Mouse (Mus musculus) heart, adult 2 months (tissue): Measurements from ENCODE around the gene Plekha1. TPM values are rescaled to one million over a fixed set of nuclear protein-coding genes. Genes with fewer than 3 reads are reported as not detected.

ENCODE experiments used
- DNase-seq, 2 experiments: peaks; one replicate each; pipeline ENCODE4 v3.0.0; 2021
- H3K27ac ChIP-seq: fragments of 200-600 bp; 2 replicates; pipeline ENCODE4 v1.8.1; 2022
- H3K27me3 ChIP-seq: fragments of 200-500 bp; 2 replicates; pipeline ENCODE4 v1.6.1; 2012; ENCODE audit warnings: mild to moderate bottlenecking, low read length, inconsistent platforms, mixed read lengths; ENCODE audit not compliant: control insufficient read depth, insufficient read depth
- H3K36me3 ChIP-seq: fragments of 200-500 bp; 2 replicates; pipeline ENCODE4 v1.6.1; 2012; ENCODE audit warnings: low read length, inconsistent platforms; ENCODE audit not compliant: control insufficient read depth, insufficient read depth
- H3K4me1 ChIP-seq: fragments of 200-500 bp; 2 replicates; pipeline ENCODE4 v1.6.1; 2011; ENCODE audit warnings: low read length; ENCODE audit not compliant: control insufficient read depth, insufficient read depth
- H3K4me3 ChIP-seq: fragments of 200-600 bp; 2 replicates; pipeline ENCODE4 v1.8.1; 2022
- H3K79me2 ChIP-seq: fragments of 200-500 bp; replicated peaks from 2 replicates; pipeline ENCODE4 v1.6.1; 2012; ENCODE audit warnings: mild to moderate bottlenecking, inconsistent platforms, low read length, moderate library complexity, mixed read lengths; ENCODE audit not compliant: control insufficient read depth, insufficient read depth
- H3K9ac ChIP-seq: fragments of 200-500 bp; 2 replicates; pipeline ENCODE4 v1.6.1; 2012; ENCODE audit warnings: low read depth, mild to moderate bottlenecking, control low read depth, inconsistent platforms, low read length, mixed read lengths
- CTCF ChIP-seq: fragments of 200-600 bp; IDR thresholded peaks from 2 replicates; pipeline ENCODE4 v1.8.1; 2022; ENCODE audit warnings: antibody characterized with exemption, mild to moderate bottlenecking, moderate library complexity
- EP300 ChIP-seq: fragments of 200-500 bp; IDR thresholded peaks from 2 replicates; pipeline ENCODE4 v1.6.1; 2011; ENCODE audit warnings: low read depth, low read length, control low read depth; ENCODE audit not compliant: insufficient read depth
- POLR2A ChIP-seq: fragments of 200-500 bp; IDR thresholded peaks from 2 replicates; pipeline ENCODE4 v1.6.1; 2011; ENCODE audit warnings: mild to moderate bottlenecking, low read depth, low read length, control low read depth; ENCODE audit not compliant: insufficient read depth
- WGBS: fragments of 180-500 bp; shearing (Covaris S2); methylation state at CpG from one replicate; pipeline ENCODE4 v1.1.7; 2018; 5-methylcytosine and 5-hydroxymethylcytosine counted together
- intact Hi-C: fragments of 180-260 bp; cut with DNase I; formaldehyde crosslinking; loops from one replicate; pipeline ENCODE4 v1.15.1; 2025
- polyA plus RNA-seq: library from polyadenylated mRNA; depleted of rRNA; stranded (reverse); fragments of >200 nt; gene quantifications from 2 replicates; pipeline ENCODE4 v1.2.3, GENCODE M21; 2012
- total RNA-seq, 2 experiments: library from RNA; stranded (reverse); gene quantifications; 2 replicates each; pipeline ENCODE4 v1.2.3; 2021

Gene Plekha1
- total and polyA plus RNA-seq, 3 experiments: 33.3 to 41.3 (median 40.0) TPM

GRCm38 (mm10) chr7:130934654-130935053 lies 69.1 kb downstream of the Plekha1 start:
- Histone ChIP-seq H3K4me1 (peaks cover 3% of the 10 kb centered on the region), H3K27me3 (no peaks in the 10 kb centered on the region), H3K36me3 (no peaks in the 10 kb centered on the region), H3K79me2 (no peaks in the 10 kb centered on the region), H3K27ac (no peak overlapping the region), H3K9ac (no peak overlapping the region), H3K4me3 (no peak overlapping the region)
- DNase-seq: no peak
- WGBS: 93% methylated on average over 4 of the region's 4 CpGs
- intact Hi-C loops: no loop called here
- no peak for TF ChIP-seq POLR2A
- no peak for TF ChIP-seq CTCF
- TF ChIP-seq EP300: no peak

- Histone ChIP-seq H3K27ac (peak overlapping the region; percentile 85), H3K4me3 (peak overlapping the region; percentile 64), H3K9ac (peak overlapping the region; percentile 47), H3K79me2 (no peaks in the 10 kb centered on the region), H3K27me3 (no peaks in the 10 kb centered on the region), H3K36me3 (no peaks in the 10 kb centered on the region), H3K4me1 (peaks cover 3% of the 10 kb centered on the region)
- intact Hi-C loops: no loop called here
- WGBS: 12% methylated on average over 16 of the region's 16 CpGs
- TF ChIP-seq CTCF (no peak), POLR2A (no peak; the same call in 1 of the 2 replicates), EP300 (no peak)
- no peak for DNase-seq
Measured at GRCm38 (mm10) chr7:130935421-130935792, 69.9 kb downstream of the Plekha1 start.

DNA sequence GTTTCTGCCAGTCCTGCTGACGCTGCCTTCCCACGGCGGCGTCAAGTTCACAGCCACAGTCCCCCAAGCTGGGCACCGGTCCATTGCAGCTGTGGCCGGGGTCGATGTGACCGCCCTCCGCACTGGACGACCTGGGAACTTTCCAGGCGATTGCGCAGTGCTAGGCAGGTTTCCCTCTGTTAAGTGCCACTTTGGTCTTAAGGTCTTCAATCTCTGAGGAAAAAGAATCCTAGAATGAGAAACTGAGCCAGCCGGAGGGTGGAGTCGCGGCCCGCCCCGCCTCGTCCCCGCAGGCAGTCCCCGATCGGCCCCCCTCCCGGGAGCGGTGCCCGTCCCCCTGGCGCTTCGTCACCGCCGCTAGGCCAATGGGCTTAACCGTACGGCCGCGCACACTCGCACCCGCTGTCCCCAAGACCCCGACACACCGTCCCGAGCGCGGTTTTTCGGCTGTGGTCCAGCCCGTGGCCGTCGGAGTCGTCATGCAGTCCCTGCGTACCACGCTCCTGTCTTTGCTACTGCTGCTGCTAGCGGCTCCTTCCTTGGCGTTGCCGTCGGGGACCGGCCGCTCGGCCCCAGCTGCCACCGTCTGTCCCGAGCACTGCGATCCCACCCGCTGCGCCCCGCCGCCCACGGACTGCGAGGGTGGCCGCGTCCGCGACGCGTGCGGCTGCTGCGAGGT lies 70.4 kb downstream of the Plekha1 start, which contains the start of gene Htra1:
Gene Htra1, plus strand, starts transcription at position 319 of the 679 bp plus-strand sequence.
- H3K4me3 ChIP-seq: peak within 1 kb of the TSS; percentile 64
- H3K9ac ChIP-seq: peak within 1 kb of the TSS; percentile 93
- peaks cover 3% of the 10 kb centered on the region for H3K4me1 ChIP-seq
- under 1% methylated on average over 70 of the region's 70 CpGs for WGBS
- DNase-seq: peak; percentile 89 to 90
- intact Hi-C loops: loop anchor here (2.0 kb wide), 1 partner anchor 33 kb away; no protein-coding TSS in a partner anchor
- peak within 1 kb of the TSS; percentile 85 for H3K27ac ChIP-seq
- no peaks in the 10 kb centered on the region for H3K79me2 ChIP-seq
- TF ChIP-seq EP300 (no peak), POLR2A (peak; percentile 77; the same call in 1 of the 2 replicates)
- no peaks in the 10 kb centered on the region for H3K36me3 ChIP-seq
- H3K27me3 ChIP-seq: no peaks in the 10 kb centered on the region

DNA sequence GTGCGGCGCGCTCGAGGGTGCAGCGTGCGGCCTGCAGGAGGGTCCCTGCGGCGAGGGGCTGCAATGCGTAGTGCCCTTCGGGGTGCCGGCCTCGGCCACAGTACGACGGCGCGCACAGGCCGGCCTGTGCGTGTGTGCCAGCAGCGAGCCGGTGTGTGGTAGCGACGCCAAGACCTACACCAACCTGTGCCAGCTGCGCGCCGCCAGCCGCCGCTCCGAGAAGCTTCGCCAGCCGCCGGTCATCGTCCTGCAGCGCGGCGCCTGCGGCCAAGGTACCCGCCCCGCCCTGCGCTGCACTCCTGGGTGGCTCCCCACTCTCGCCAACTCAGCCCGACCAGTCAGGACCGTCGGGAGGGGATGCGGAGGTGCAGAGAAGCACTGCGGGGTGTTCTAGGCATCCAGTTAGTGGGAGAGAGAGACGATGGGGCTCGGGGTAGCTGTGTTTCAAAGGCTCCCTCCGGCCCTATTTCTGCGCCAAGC lies 71.0 kb downstream of the Plekha1 start:
- TF ChIP-seq EP300: no peak
- TF ChIP-seq POLR2A: 0 out of 2 replicates have a peak, but pooled peaks have one; percentile 35
- peak overlapping the region; percentile 85 for H3K27ac ChIP-seq
- peaks cover 3% of the 10 kb centered on the region for H3K4me1 ChIP-seq
- DNase-seq: peak; percentile 74 to 81
- H3K36me3 ChIP-seq: no peaks in the 10 kb centered on the region
- 1% methylated on average over 49 of the region's 49 CpGs for WGBS
- peak overlapping the region; percentile 64 for H3K4me3 ChIP-seq
- no peaks in the 10 kb centered on the region for H3K79me2 ChIP-seq
- peak overlapping the region; percentile 93 for H3K9ac ChIP-seq
- intact Hi-C loops: loop anchor here (2.0 kb wide), 1 partner anchor 32 kb away; no protein-coding TSS in a partner anchor
- no peaks in the 10 kb centered on the region for H3K27me3 ChIP-seq

DNA sequence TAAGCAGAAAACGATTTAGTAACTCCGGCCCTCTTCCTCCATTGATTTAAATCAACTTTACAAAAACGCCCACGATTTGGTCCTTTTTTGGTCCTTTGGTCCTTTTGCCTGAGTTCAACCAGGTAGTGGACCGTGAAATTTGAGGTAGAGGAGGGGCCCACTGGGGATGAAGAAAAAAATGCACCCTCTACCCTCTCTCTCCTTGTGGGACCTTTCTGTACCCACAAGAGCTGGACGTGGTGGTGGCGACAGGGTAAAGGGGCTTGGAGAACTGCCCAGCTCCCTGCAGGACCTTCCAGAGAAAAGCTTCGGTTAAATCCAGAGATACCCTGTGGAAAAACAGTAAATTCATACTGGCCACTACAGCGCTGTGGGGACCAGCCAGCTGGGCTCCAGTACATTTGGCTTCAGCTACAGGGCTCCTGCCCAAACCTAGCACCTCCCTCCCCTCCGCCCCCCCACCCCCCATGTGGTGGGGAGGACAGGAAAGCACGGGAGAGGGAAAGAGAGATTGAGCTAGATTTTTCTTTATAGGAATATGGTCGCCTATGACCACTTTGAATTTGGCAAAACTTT lies 71.8 kb downstream of the Plekha1 start:
- H3K27ac ChIP-seq: peak overlapping the region; percentile 85
- H3K4me3 ChIP-seq: peak overlapping the region; percentile 64
- intact Hi-C loops: loop anchor here (2.0 kb wide), 1 partner anchor 31 kb away; no protein-coding TSS in a partner anchor

More for the DNA sequence above, 71.8 kb downstream of the Plekha1 start:
- no peak for TF ChIP-seq EP300
- TF ChIP-seq POLR2A: no peak
- TF ChIP-seq CTCF: peak; percentile 30
- H3K27me3 ChIP-seq: no peaks in the 10 kb centered on the region
- 24% methylated on average over 12 of the region's 12 CpGs for WGBS
- H3K36me3 ChIP-seq: no peaks in the 10 kb centered on the region
- H3K4me1 ChIP-seq: peaks cover 3% of the 10 kb centered on the region
- no peaks in the 10 kb centered on the region for H3K79me2 ChIP-seq
- no peak overlapping the region for H3K9ac ChIP-seq
- DNase-seq: peak; percentile 51 to 56
